Mouse (Mus musculus) urinary bladder, postnatal 36 days (tissue): ENCODE data around the gene Mmd2.

Experiments used
- DNase-seq, 2 experiments: peaks; one replicate each; pipeline ENCODE4 v3.0.0; 2022; ENCODE audit warnings: low spot score in 2 of 2, mixed read lengths in 1 of 2

The Mmd2 gene

GRCm38 (mm10) chr5:142546344-142546743, 62.3 kb downstream of the Mmd2 start:
- no peak for DNase-seq

GRCm38 (mm10) chr5:142545014-142545795, 63.4 kb downstream of the Mmd2 start:
- DNase-seq = no peak

DNA sequence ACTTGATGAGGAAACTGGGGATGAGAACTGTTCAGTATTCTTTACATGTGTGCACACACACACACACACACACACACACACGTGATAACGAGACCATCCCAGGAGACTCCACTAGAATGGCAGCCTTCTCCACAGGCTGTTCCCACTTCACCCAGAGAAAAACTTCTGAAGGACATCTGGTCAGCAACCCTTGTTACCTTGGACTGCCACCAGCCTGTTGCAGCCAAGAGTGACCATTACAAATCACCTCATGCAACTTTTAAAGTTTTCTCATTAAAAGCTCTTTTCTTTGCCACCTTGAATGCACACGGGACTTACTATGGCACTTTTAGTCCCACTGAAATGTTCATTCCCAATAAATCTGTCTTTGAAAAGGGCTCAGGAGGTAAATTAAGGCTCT, 71.3 kb downstream of the Mmd2 start:
- no peak for DNase-seq

DNA sequence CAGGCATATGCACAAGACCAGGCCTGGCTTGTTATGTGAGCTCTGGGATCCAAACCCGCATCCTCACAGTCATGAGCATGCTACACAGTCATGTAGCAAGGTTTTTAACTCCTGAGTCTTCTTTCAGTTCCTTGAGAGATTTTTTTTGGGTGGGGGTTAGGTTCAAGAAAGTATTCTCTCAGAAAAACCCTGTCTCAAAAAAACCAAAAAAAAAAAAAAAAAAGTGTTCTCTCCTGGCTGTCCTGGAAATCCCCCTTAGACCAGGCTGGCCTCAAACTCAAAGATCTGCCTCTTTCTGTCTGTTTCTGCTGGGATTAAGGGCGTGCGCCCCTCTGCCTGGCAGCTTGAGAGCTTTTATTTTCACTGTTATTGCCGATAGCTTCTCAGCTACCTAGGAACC, 73.2 kb downstream of the Mmd2 start:
- DNase-seq = no peak

- no peak for DNase-seq
These were observed 78.7 kb downstream of the Mmd2 start, which contains the start of gene Papolb for GRCm38 (mm10) chr5:142529915-142530314. Gene Papolb, minus strand, starts transcription at chr5:142530076.

DNA sequence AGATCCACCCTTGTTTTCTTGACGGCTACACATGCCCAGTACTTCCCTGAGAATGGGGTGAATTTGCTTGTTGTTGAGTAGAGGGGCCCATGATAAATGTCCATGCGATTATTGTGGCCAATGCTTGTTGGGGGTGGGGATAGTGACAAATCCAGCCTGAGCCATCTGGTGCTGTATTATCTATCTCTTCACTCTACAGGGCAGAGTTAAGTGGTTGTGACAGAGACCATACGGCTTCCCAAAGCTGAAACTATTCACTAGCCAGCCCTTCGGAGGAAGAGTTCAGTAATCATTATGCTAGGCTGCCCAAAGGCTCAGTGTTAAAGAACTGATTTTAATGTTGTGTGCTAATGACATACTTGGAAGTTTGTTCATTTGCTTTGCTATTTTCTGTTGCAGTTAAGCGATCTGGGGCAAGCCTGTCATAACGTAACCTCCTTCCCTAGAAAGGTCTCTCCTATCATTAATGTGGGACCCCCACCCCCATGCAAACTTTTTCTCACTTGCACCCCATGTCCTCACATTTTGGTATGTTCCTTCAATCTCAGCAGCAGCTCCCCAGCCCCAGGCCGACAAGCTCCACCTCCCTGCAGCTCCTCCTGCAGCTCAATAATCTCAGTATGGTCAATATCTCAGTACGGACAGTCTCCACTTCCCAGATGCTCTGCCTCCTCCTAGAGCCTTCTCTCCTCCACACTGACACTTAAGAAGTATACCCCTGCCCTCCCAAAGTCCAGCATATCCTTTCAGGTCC, 83.7 kb downstream of the Mmd2 start:
- no peak for DNase-seq

- no peak for DNase-seq
These were observed 87.3 kb downstream of the Mmd2 start for GRCm38 (mm10) chr5:142521195-142521866.

DNA sequence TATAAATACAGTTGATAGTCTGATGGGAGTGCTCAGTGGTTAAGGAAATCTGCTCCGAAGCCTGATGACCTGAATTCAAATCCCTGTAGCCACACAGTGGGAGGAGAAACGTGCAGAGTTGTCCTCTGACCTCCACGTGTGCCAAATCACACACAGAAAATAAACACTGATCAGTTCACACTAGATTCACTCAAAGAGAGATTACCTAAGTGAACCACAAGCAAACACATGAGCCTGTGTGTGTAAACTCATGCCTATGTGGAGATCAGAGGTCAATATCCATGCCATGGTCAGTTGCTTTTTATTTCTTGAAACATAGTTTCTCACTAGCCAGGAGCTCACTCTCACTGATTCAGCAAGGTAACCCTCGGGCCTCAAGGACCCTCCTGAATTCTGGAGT, 88.2 kb downstream of the Mmd2 start:
- no peak for DNase-seq

- DNase-seq = no peak
These were observed 89.6 kb downstream of the Mmd2 start for GRCm38 (mm10) chr5:142518973-142519372.
